Mouse (Mus musculus): Measurements from ENCODE around the gene Adss.

The Adss gene

DNA sequence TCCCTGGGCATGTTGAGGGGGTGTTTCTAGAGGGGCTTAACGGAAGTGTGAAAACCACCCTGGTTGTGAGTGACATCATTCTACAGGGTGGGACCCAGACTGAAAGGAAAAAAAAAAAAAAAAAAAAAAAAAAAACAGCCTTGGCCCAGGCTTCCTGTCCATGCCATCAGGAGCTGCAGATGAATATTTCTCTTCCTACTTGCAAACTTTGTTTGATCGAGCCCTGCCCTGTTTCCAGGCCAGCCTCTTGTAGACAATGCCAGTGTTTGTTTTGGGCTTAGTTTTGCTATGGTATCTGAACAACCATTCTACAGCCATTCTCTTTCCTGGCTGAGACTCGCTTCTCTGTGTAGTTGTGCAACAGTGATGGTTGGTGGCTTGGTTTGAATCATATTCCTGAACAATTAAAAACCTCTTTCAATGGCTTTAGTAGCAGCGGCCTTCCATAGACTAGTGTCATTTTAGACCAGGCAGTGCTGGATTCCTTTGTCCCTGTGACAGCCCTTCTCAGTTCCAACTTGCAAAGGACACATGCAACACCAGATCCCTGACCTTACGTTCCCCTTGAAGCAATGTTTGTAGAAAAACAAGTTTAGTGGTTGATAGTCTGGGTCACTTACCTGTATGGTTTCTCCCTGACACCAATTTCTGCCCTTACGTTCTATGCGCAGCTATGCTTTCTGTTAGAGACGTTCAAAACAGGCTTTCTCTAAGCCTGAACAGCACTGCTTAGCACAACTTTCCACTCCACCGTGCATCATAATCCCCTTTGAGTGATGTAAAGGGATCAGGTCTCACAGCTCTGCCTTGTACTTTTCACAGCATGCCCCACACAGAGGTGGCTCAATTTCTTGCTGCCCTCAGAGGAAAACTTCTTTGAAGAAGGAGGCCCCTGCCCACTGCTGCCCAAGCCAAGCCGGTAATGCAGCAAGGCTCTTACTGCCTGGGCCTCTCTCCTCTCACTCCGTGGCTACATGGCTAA, 67.0 kb downstream of the Adss start, which contains the start of gene 1700016C15Rik:
TSS of gene 1700016C15Rik (plus strand) at position 772 of the 982 bp plus-strand sequence.
- in situ Hi-C loops (cut with MboI; ENCODE audit: unreplicated experiment in 2 of 2): no loop called here

DNA sequence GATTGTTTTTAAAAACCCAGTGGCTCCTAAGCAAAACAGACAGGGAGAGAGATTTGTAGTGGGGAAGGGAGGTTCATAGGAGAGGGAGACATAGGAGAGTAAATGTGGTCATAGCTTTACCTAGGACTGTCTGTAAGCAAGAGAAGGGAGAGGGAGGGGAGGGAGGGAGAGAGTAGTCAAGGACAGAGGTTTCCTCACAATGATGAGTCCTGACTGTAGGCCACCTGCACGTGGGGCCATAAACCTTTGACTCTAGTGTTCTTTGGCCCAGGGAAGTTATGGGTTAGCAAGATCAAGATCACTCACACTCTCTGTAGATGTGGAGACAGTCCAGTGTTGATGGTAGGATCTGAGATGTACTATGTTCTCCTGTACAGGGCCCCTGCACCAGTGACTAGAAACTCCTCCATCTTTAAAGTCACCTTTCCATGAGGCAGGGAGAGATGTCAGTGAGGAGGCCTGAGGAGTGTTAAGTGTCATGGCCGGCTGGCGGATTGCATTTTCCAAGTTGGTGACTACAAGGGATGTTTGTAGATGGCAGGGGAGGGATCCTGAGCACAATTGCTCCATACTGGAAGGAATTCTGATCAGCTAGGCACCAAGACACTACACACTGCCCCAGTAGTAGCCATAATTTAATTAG, 68.3 kb downstream of the Adss start:
- in situ Hi-C loops (cut with MboI; ENCODE audit: unreplicated experiment in 2 of 2): no loop called here

DNA sequence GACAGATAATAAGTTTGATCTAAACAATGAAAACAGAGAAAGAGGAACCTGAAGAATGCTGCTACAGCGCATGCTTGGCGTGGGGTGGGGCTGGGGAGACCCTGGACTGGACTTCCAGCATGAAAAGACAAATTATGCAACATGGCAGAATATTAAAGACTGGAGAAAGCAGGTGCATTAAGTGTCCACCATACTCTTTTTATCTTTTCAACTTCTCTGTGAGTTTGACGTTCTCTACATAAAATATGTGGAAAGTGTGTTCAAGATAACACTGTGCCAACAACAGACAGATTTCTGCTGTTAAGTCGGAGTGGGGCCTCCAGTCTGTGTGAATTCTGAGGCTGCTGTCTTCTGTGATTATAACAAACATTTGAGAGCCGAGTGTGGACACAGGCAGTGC, 69.4 kb downstream of the Adss start:
- in situ Hi-C loops (cut with MboI; ENCODE audit: unreplicated experiment in 2 of 2): no loop called here

DNA sequence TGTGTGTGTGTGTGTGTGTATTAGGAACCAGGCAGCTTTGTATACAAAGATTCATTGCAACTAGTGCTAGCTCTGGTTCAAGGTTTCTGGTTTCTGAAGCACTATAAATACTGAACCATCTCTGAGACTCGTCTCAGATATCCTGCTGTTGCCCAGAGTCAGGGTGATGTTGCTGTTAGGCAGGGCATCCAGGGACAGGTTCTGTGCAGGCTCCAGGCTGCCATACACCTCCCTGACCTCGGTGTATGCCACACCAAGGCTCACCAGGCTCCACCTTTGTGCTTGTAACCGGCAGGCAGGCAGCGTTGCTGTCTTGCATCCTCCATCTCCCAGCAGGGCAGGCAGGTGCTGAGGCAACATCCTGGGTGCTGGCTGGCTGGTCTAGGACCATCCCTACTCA, 72.5 kb downstream of the Adss start:
- in situ Hi-C loops (cut with MboI; ENCODE audit: unreplicated experiment in 2 of 2): loop anchor here in 1 of 2 experiments (25.0 kb wide), 3 partner anchors 414 to 1764 kb away; no protein-coding TSS in a partner anchor

DNA sequence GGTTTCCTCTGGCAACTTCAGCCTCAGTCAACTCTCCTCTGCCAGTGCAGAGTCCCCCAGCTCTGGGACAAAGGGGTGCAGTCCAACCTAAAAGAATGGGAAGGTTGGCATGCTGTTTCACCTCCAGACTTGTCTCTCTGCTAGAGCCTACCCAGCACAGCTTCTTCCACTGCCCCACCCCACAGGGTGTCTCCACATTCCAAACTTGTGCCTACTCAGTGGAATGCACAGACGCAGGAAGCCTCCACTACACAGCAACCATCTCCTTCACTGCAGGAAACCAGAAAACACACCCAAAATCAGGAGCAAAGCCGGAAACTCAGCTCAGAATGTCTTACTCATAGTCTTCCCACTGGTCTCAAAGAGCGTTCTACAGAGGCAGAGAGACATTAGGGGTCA, 77.3 kb downstream of the Adss start:
- in situ Hi-C loops (cut with MboI; ENCODE audit: unreplicated experiment in 2 of 2): loop anchor here in 1 of 2 experiments (25.0 kb wide), 3 partner anchors 418 to 1768 kb away; no protein-coding TSS in a partner anchor

DNA sequence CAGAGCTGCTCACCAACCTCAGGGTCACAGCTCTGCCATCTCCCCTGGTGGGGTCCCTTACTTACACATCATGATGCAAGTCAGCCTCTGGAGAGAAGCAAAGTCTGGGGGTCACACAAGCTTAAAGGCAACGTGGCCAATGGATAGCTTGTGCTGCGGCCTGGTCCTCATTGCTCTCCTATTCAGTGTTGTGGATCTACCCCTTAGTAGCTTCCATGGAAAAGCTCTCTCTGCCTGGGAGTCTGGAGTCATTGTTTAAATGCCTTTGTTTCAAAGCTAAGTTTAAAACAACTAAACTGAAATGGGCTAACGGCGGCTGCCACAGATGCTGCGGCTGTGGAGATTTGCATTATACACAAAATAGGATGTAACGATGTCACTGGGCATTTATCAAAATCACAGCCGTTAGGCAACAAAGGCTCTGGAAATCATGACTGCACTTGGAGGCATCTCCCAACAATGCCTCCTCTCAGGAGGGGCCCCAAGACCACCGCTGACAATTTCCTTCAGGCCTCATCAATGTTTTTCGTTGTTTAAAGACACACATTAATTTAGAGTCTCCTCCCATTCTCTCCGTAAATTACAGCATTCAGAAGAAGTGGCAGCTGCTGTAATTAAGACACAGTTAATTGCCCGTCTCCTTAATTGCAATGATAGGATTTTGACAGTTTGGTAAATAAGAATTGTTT, 77.8 kb downstream of the Adss start:
- in situ Hi-C loops (cut with MboI; ENCODE audit: unreplicated experiment in 2 of 2): loop anchor here in 1 of 2 experiments (25.0 kb wide), 3 partner anchors 419 to 1769 kb away; no protein-coding TSS in a partner anchor

DNA sequence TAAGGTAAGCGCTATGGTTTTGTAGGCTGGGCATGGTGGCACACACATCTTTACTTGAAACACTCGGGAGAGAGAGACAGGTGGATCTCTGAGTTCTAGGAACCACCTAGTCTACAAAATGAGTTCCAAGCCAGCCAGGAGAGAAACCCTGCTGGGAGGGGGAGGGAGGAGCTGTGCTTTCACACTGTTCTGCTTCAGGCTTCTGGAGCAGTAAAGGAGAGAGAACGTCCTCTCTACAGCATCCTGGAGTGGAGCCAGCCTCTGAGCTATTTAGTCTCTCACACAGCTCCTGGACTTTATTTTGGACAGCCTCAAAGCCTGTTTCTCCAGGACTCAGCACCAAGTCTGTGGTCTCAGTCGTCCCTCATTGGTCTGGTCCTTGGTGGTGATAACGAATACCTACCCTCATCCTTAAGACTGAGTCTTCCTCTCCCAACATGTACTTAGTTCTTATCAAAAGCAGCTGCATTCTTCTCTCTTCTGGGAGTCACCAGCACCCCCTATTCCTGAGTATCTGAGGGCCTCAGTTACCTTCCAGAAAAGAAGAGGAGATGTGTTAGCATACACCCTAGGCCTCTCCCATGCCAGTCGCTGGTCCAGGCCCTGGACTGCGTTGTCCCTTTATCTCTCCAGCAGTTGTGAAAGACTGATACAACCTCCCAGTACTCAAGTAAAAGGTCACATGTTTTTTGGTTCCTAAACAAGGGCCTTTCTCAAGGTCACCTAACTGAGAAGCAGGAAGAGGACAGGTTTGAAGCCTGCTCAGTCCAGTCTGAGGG, 79.1 kb downstream of the Adss start:
- in situ Hi-C loops (cut with MboI; ENCODE audit: unreplicated experiment in 2 of 2): loop anchor here in 1 of 2 experiments (25.0 kb wide), 3 partner anchors 420 to 1770 kb away; no protein-coding TSS in a partner anchor

DNA sequence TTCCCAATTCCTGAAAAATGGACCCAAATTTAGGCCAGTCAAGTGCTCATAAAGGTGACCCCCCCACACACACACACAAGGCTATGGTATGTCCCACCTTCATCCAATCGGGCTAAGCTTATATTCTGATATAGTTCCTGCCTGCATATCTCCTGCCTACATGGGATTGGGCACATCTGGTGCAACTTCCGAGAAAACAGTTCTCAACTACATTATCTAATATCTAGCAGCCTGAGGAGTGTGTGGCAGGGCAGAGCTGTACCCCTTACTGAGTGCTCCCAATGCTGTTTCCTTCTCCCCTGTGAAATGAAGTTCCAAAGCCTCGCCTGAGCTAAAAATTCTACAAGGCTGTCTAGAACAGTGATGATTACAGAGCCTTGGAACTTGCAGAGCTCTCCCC, 79.9 kb downstream of the Adss start:
- in situ Hi-C loops (cut with MboI; ENCODE audit: unreplicated experiment in 2 of 2): loop anchor here in 1 of 2 experiments (25.0 kb wide), 3 partner anchors 421 to 1771 kb away; no protein-coding TSS in a partner anchor

DNA sequence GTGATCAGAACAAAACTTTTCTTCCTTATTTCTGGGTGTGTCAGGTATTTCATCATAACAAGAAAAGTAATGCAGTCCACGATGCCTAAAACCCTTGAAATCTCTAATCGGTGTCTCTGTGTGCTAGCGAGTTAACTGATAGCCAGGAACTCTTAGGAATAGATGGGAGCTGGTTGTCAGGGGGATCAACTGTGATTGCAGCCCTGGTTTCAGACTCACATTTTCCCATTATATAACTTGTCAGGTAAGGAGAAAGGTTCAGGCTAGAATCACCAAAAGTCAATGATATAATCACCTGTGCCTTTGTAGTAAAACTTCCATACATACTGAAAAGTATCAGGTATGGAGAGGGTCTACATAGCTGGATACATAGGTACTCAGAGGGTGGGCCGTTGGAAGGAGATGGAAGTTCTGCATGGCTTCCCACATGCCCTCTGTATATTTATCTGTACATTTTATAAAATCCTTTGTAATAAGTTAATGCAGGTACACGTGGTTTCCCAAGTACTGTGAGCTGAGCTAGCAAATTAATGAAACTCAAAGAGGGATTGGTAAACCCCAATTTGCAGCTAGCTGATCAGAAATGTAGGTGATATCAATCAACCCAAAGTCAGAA, 81.8 kb downstream of the Adss start:
- in situ Hi-C loops (cut with MboI; ENCODE audit: unreplicated experiment in 2 of 2): loop anchor here in 1 of 2 experiments (25.0 kb wide), 3 partner anchors 423 to 1773 kb away; no protein-coding TSS in a partner anchor

DNA sequence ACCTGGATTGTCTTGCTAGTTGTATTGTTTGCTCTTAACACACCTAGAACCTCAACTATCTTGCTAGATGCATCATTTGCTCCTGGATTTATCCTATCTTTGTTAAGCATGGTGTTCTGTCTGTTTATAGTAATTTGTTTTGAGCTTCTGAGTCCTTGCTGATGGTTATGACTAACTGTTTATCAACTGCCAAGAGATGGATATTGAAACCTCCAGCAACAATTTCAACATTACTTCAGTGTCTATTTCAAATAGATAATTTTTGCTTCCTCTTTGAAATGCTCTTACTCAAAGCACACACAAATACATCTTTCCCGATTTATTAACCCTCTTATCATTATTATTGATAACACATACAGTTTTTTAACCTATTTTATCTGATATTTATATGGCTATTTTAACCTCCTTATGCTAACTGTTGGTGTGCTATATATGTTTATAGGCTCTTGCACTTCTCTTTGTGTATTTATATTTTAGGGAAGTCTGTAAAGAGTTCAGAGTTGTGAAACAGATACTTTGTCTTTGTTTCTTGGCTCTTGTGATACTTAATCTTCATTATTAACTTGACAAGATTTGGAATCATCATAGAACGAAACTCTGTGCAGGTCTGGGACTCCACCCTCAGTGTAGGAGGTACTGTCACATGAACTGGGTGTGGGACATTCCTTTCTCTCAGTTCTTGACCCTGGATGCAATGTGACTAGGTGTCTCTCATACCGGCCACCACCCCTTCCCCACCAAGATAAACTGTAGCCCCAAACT, 82.5 kb downstream of the Adss start:
- in situ Hi-C loops (cut with MboI; ENCODE audit: unreplicated experiment in 2 of 2): loop anchor here in 1 of 2 experiments (25.0 kb wide), 3 partner anchors 423 to 1773 kb away; no protein-coding TSS in a partner anchor
